Mouse (Mus musculus) limb, embryonic 10.5 days (tissue): ENCODE results near the gene Ptpn13. TPM values are rescaled to one million over a fixed set of nuclear protein-coding genes. Genes with fewer than 3 reads are reported as not detected.

Experiments used
- DNase-seq: peaks from one replicate; pipeline ENCODE4 v3.0.0-alpha.2; 2017; ENCODE audit warnings: low spot score
- H3K27ac ChIP-seq: fragments of 300-500 bp; sonication (generic); 2 replicates; pipeline ENCODE4 v1.5.1; 2016; ENCODE audit warnings: mild to moderate bottlenecking
- H3K27me3 ChIP-seq: fragments of 300-500 bp; sonication (generic); 2 replicates; pipeline ENCODE4 v1.6.1; 2016; ENCODE audit warnings: low read depth, mild to moderate bottlenecking; ENCODE audit not compliant: poor library complexity, severe bottlenecking
- H3K36me3 ChIP-seq: fragments of 300-500 bp; sonication (generic); 2 replicates; pipeline ENCODE4 v1.6.1; 2016; ENCODE audit warnings: mild to moderate bottlenecking, moderate library complexity
- H3K4me1 ChIP-seq: fragments of 300-500 bp; sonication (generic); 2 replicates; pipeline ENCODE4 v1.6.1; 2016
- H3K4me3 ChIP-seq: fragments of 300-500 bp; sonication (generic); 2 replicates; pipeline ENCODE4 v1.5.1; 2016; ENCODE audit warnings: mild to moderate bottlenecking, moderate library complexity
- H3K9me3 ChIP-seq: fragments of 300-500 bp; sonication (generic); replicated peaks from 2 replicates; pipeline ENCODE4 v1.6.1; 2016; ENCODE audit warnings: mild to moderate bottlenecking
- WGBS: fragments of 180-500 bp; shearing (Covaris S2); methylation state at CpG from one replicate; pipeline ENCODE4 v1.1.7; 2016; 5-methylcytosine and 5-hydroxymethylcytosine counted together
- polyA plus RNA-seq: library from polyadenylated mRNA; unstranded; fragments of >200 nt; fragmentation: Nextera tagmentation; extraction: Ambion mirVana; gene quantifications from 2 replicates; pipeline ENCODE4 v1.2.1, GENCODE M21; 2016

Gene Ptpn13
- polyA plus RNA-seq, 1 experiment from 2014 or later = 11.1 TPM

- DNase-seq = no peak
- no peak overlapping the region for H3K27ac ChIP-seq
- no peaks in the 10 kb centered on the region for H3K4me1 ChIP-seq
- no peak overlapping the region for H3K4me3 ChIP-seq
- 91% methylated on average over 2 of the region's 2 CpGs for WGBS
- no peaks in the 10 kb centered on the region for H3K36me3 ChIP-seq
- no peaks in the 10 kb centered on the region for H3K9me3 ChIP-seq
- H3K27me3 ChIP-seq = no peaks in the 10 kb centered on the region
Measured at GRCm38 (mm10) chr5:103481222-103481621, 56.2 kb downstream of the Ptpn13 start.

- Histone ChIP-seq H3K36me3 (no peaks in the 10 kb centered on the region), H3K4me1 (no peaks in the 10 kb centered on the region), H3K4me3 (no peak overlapping the region), H3K9me3 (no peaks in the 10 kb centered on the region), H3K27me3 (no peaks in the 10 kb centered on the region), H3K27ac (no peak overlapping the region)
- no peak for DNase-seq
- 93% methylated on average over 7 of the region's 7 CpGs for WGBS
Measured at GRCm38 (mm10) chr5:103487001-103487400, 62.0 kb downstream of the Ptpn13 start.

GRCm38 (mm10) chr5:103490964-103491363 is 66.0 kb downstream of the Ptpn13 start:
- 97% methylated on average over 8 of the region's 8 CpGs for WGBS
- H3K36me3 ChIP-seq = no peaks in the 10 kb centered on the region

GRCm38 (mm10) chr5:103491788-103492187 is 66.8 kb downstream of the Ptpn13 start:
- DNase-seq = no peak
- Histone ChIP-seq H3K36me3 (no peaks in the 10 kb centered on the region), H3K4me1 (no peaks in the 10 kb centered on the region), H3K9me3 (no peaks in the 10 kb centered on the region), H3K27me3 (no peaks in the 10 kb centered on the region), H3K27ac (no peak overlapping the region), H3K4me3 (no peak overlapping the region)
- WGBS = 94% methylated on average over 5 of the region's 5 CpGs

More at GRCm38 (mm10) chr5:103490964-103491363, 66.0 kb downstream of the Ptpn13 start:
- no peak for DNase-seq
- Histone ChIP-seq H3K27ac (no peak overlapping the region), H3K4me1 (no peaks in the 10 kb centered on the region), H3K4me3 (no peak overlapping the region), H3K27me3 (no peaks in the 10 kb centered on the region), H3K9me3 (no peaks in the 10 kb centered on the region)

- H3K9me3 ChIP-seq = no peaks in the 10 kb centered on the region
- WGBS = 95% methylated on average over 5 of the region's 5 CpGs
- no peaks in the 10 kb centered on the region for H3K27me3 ChIP-seq
- H3K27ac ChIP-seq = no peak overlapping the region
- H3K4me3 ChIP-seq = no peak overlapping the region
- DNase-seq = no peak
- peaks cover 7% of the 10 kb centered on the region; the same call in 1 of the 2 replicates for H3K36me3 ChIP-seq
- peaks cover 6% of the 10 kb centered on the region for H3K4me1 ChIP-seq
Measured at GRCm38 (mm10) chr5:103497061-103497460, 72.1 kb downstream of the Ptpn13 start.

GRCm38 (mm10) chr5:103497480-103497879 is 72.5 kb downstream of the Ptpn13 start:
- no peak for DNase-seq
- Histone ChIP-seq H3K27ac (no peak overlapping the region), H3K4me3 (no peak overlapping the region), H3K36me3 (peaks cover 7% of the 10 kb centered on the region; the same call in 1 of the 2 replicates), H3K4me1 (peaks cover 6% of the 10 kb centered on the region), H3K9me3 (no peaks in the 10 kb centered on the region), H3K27me3 (no peaks in the 10 kb centered on the region)
- WGBS = 94% methylated on average over 2 of the region's 2 CpGs

GRCm38 (mm10) chr5:103499305-103499704 is 74.3 kb downstream of the Ptpn13 start:
- no peak overlapping the region for H3K4me3 ChIP-seq
- 56% methylated on average over 6 of the region's 6 CpGs for WGBS
- peaks cover 6% of the 10 kb centered on the region for H3K4me1 ChIP-seq
- no peak overlapping the region for H3K27ac ChIP-seq
- H3K36me3 ChIP-seq = peaks cover 7% of the 10 kb centered on the region; the same call in 1 of the 2 replicates
- H3K27me3 ChIP-seq = no peaks in the 10 kb centered on the region
- DNase-seq = no peak
- no peaks in the 10 kb centered on the region for H3K9me3 ChIP-seq

- Histone ChIP-seq H3K27me3 (no peaks in the 10 kb centered on the region), H3K27ac (no peak overlapping the region), H3K4me1 (peaks cover 6% of the 10 kb centered on the region), H3K4me3 (no peak overlapping the region), H3K36me3 (peaks cover 7% of the 10 kb centered on the region; the same call in 1 of the 2 replicates), H3K9me3 (no peaks in the 10 kb centered on the region)
- WGBS = 93% methylated on average over 9 of the region's 9 CpGs
- no peak for DNase-seq
Measured at GRCm38 (mm10) chr5:103501076-103501475, 76.1 kb downstream of the Ptpn13 start.

GRCm38 (mm10) chr5:103501839-103502238 is 76.8 kb downstream of the Ptpn13 start:
- Histone ChIP-seq H3K27ac (no peak overlapping the region), H3K9me3 (no peaks in the 10 kb centered on the region), H3K27me3 (no peaks in the 10 kb centered on the region), H3K4me3 (no peak overlapping the region), H3K36me3 (peaks cover 7% of the 10 kb centered on the region; the same call in 1 of the 2 replicates), H3K4me1 (peaks cover 6% of the 10 kb centered on the region)
- no peak for DNase-seq
- WGBS = 94% methylated on average over 6 of the region's 6 CpGs

- Histone ChIP-seq H3K4me3 (no peak overlapping the region), H3K27me3 (no peaks in the 10 kb centered on the region), H3K36me3 (no peaks in the 10 kb centered on the region), H3K9me3 (no peaks in the 10 kb centered on the region), H3K27ac (no peak overlapping the region), H3K4me1 (no peaks in the 10 kb centered on the region)
- WGBS = 87% methylated on average over 9 of the region's 9 CpGs
- no peak for DNase-seq
Measured at GRCm38 (mm10) chr5:103513162-103513561, 88.2 kb downstream of the Ptpn13 start.

GRCm38 (mm10) chr5:103514441-103514840 is 89.4 kb downstream of the Ptpn13 start:
- Histone ChIP-seq H3K4me3 (no peak overlapping the region), H3K9me3 (no peaks in the 10 kb centered on the region), H3K36me3 (no peaks in the 10 kb centered on the region), H3K27ac (no peak overlapping the region), H3K27me3 (no peaks in the 10 kb centered on the region), H3K4me1 (no peaks in the 10 kb centered on the region)
- no peak for DNase-seq
- 95% methylated on average over 7 of the region's 7 CpGs for WGBS

- Histone ChIP-seq H3K27me3 (no peaks in the 10 kb centered on the region), H3K36me3 (no peaks in the 10 kb centered on the region), H3K4me3 (no peak overlapping the region), H3K9me3 (no peaks in the 10 kb centered on the region), H3K4me1 (no peaks in the 10 kb centered on the region; the same call in 1 of the 2 replicates), H3K27ac (no peak overlapping the region)
- 94% methylated on average over 4 of the region's 4 CpGs for WGBS
- DNase-seq = no peak
Measured at GRCm38 (mm10) chr5:103515876-103516275, 90.9 kb downstream of the Ptpn13 start.

GRCm38 (mm10) chr5:103516555-103516954 is 91.6 kb downstream of the Ptpn13 start:
- Histone ChIP-seq H3K4me1 (no peaks in the 10 kb centered on the region; the same call in 1 of the 2 replicates), H3K36me3 (no peaks in the 10 kb centered on the region), H3K9me3 (no peaks in the 10 kb centered on the region), H3K27me3 (no peaks in the 10 kb centered on the region), H3K4me3 (no peak overlapping the region), H3K27ac (no peak overlapping the region)
- DNase-seq = no peak

GRCm38 (mm10) chr5:103517641-103518040 is 92.6 kb downstream of the Ptpn13 start:
- Histone ChIP-seq H3K9me3 (no peaks in the 10 kb centered on the region), H3K4me1 (no peaks in the 10 kb centered on the region; the same call in 1 of the 2 replicates), H3K27me3 (no peaks in the 10 kb centered on the region), H3K27ac (no peak overlapping the region), H3K36me3 (no peaks in the 10 kb centered on the region), H3K4me3 (no peak overlapping the region)
- no peak for DNase-seq
- WGBS = 95% methylated on average over 6 of the region's 6 CpGs
